Comparison of ENCODE assay signal across 10 mouse cellular contexts in genomic region chr2:146217227-146217980, GRCm38 (mm10). TPM values are rescaled to one million over a fixed set of nuclear protein-coding genes. Genes with fewer than 3 reads are reported as not detected.
A peak's percentile ranks its signal among the peaks of the same experiment; 100 is the strongest.
DNase-seq lines count a peak whose midpoint lies in the region; ATAC-seq lines count a peak whose summit lies in the region.
"Had no signal": no experiment of that assay in that cellular context is flagged by ENCODE, and none has a peak within 500 bp of the region (broad histone marks: within the 10 kb centered on the region; RNA-seq: fewer than 3 reads in every experiment).

No protein-coding gene starts in this region.

- H3K4me1 ChIP-seq in midbrain, embryonic 16.5 days (ENCODE audit: control insufficient read depth, insufficient read depth, low read length), result peaks cover 35% of the 10 kb centered on the region

- intact Hi-C loops in heart, postnatal 10 days (cut with DNase I), result loop anchor here (2.0 kb wide), 1 partner anchor 197 kb away; no protein-coding TSS in a partner anchor

- H3K4me3 ChIP-seq in midbrain, embryonic 16.5 days (ENCODE audit: low read depth, low read length), result no peak overlapping the region

- peak overlapping the region; percentile 55 for H3K27ac ChIP-seq in midbrain, embryonic 16.5 days (ENCODE audit: low read length)

- DNase-seq in kidney, postnatal 14 days, result peak; percentile 4
- no peak for DNase-seq in kidney, postnatal 36 days
- DNase-seq in embryo, embryonic 10 days (ENCODE audit: low spot score), result peak; percentile 68
- peak; percentile 35 to 38 for DNase-seq in heart, postnatal 10 days
- DNase-seq in spleen, postnatal 36 days (ENCODE audit: low spot score in 2 of 2), result no peak
- DNase-seq in urinary bladder, postnatal 4 days (ENCODE audit: low spot score in 2 of 2), result no peak
- no peak for DNase-seq in layer of hippocampus, adult 9-11 months

- no peaks in the 10 kb centered on the region for H3K9me3 ChIP-seq in midbrain, embryonic 16.5 days (replicated peaks; ENCODE audit: control insufficient read depth, low read length, poor library complexity, severe bottlenecking)

- ATAC-seq in midbrain, embryonic 16.5 days, result no peak

- H3K27me3 ChIP-seq in midbrain, embryonic 16.5 days (ENCODE audit: control insufficient read depth, insufficient read depth, low read depth, low read length), result no peaks in the 10 kb centered on the region

- H3K36me3 ChIP-seq in midbrain, embryonic 16.5 days (ENCODE audit: control insufficient read depth, insufficient read depth, low read length), result no peaks in the 10 kb centered on the region
- H3K36me3 ChIP-seq: G1E had no signal

- WGBS in midbrain, embryonic 16.5 days, result 3% methylated on average over 16 of the region's 16 CpGs

- H3K9ac ChIP-seq in midbrain, embryonic 16.5 days (ENCODE audit: low read depth, low read length), result peak overlapping the region; percentile 49; the same call in 1 of the 2 replicates

- peak overlapping the region; percentile 53; the same call in 1 of the 2 replicates for H3K4me2 ChIP-seq in midbrain, embryonic 16.5 days (ENCODE audit: low read length)

RNA-seq across cellular contexts. Expression of gene Insm1, which starts 4.3 kb away (rescaled TPM):
- not detected for total RNA-seq in heart, postnatal 10 days (2021)
- polyA plus RNA-seq in midbrain, embryonic 16.5 days (2015; fragmentation: Nextera tagmentation; extraction: Ambion mirVana), result 2.7 TPM in 2 replicates
- total RNA-seq: neutrophil, adult 5-6 weeks had no signal
- polyA plus RNA-seq: G1E had no signal

Comparison
In these comparisons a context has a peak if more than half of its experiments do, and no peak if none do; other contexts are left out.
1. DNase-seq: peak in kidney, postnatal 14 days (single experiment), embryo, embryonic 10 days (single experiment) and heart, postnatal 10 days (2 of 2); none in kidney, postnatal 36 days (0 of 2), spleen, postnatal 36 days (0 of 2), urinary bladder, postnatal 4 days (0 of 2) and layer of hippocampus, adult 9-11 months (single experiment).